Mouse (Mus musculus): ENCODE data around the gene Zfp42. TPM values are rescaled to one million over a fixed set of nuclear protein-coding genes. Genes with fewer than 3 reads are reported as not detected.
"Not testable (repeated sequence)": the region's sequence is repeated elsewhere in the genome, so short reads cannot be mapped to it uniquely, and the experiment has no call there.

Gene Zfp42
- not detected in 2 replicates for polyA plus RNA-seq (2014; fragmentation: Nextera tagmentation; extraction: Ambion mirVana)

GRCm38 (mm10) chr8:43306896-43307295 is at the start of gene Zfp42:
Gene Zfp42 (minus strand): TSS chr8:43306980.
- Histone ChIP-seq H3K9me3 (ENCODE audit: control insufficient read depth, low read length) (no peaks in the 10 kb centered on the region), H3K36me3 (ENCODE audit: control insufficient read depth, insufficient read depth, low read length) (no peaks in the 10 kb centered on the region), H3K4me2 (ENCODE audit: low read depth) (no peak within 1 kb of the TSS), H3K9ac (ENCODE audit: low read length) (no peak within 1 kb of the TSS), H3K27ac (ENCODE audit: low read depth, low read length) (no peak within 1 kb of the TSS), H3K27me3 (ENCODE audit: control insufficient read depth, insufficient read depth, low read length) (no peaks in the 10 kb centered on the region), H3K4me3 (ENCODE audit: low read depth, low read length) (no peak within 1 kb of the TSS), H3K4me1 (ENCODE audit: control insufficient read depth, insufficient read depth, low read length) (no peaks in the 10 kb centered on the region)
- ATAC-seq (ENCODE audit: insufficient read depth, low FRiP score, low TSS enrichment) (no peak), DNase-seq (ENCODE audit: low spot score) (no peak)
- 32% methylated on average over 14 of the region's 14 CpGs for WGBS

- peak; percentile 65 for ATAC-seq (ENCODE audit: insufficient read depth, low FRiP score, low TSS enrichment)
- Histone ChIP-seq H3K36me3 (ENCODE audit: control insufficient read depth, insufficient read depth, low read length) (no peaks in the 10 kb centered on the region), H3K4me2 (ENCODE audit: low read depth) (no peak overlapping the region), H3K9me3 (ENCODE audit: control insufficient read depth, low read length) (no peaks in the 10 kb centered on the region), H3K27ac (ENCODE audit: low read depth, low read length) (no peak overlapping the region), H3K27me3 (ENCODE audit: control insufficient read depth, insufficient read depth, low read length) (no peaks in the 10 kb centered on the region), H3K9ac (ENCODE audit: low read length) (no peak overlapping the region), H3K4me1 (ENCODE audit: control insufficient read depth, insufficient read depth, low read length) (no peaks in the 10 kb centered on the region), H3K4me3 (ENCODE audit: low read depth, low read length) (no peak overlapping the region)
- DNase-seq (ENCODE audit: low spot score) = peak; percentile 19
- 57% methylated on average over 12 of the region's 12 CpGs for WGBS
Measured at GRCm38 (mm10) chr8:43356069-43356770, 49.4 kb upstream of the Zfp42 start.

GRCm38 (mm10) chr8:43352241-43352640 is 45.5 kb upstream of the Zfp42 start:
- H3K36me3 ChIP-seq (ENCODE audit: control insufficient read depth, insufficient read depth, low read length); H3K9ac ChIP-seq (ENCODE audit: low read length); H3K9me3 ChIP-seq (ENCODE audit: control insufficient read depth, low read length); H3K4me3 ChIP-seq (ENCODE audit: low read depth, low read length); H3K27me3 ChIP-seq (ENCODE audit: control insufficient read depth, insufficient read depth, low read length); DNase-seq (ENCODE audit: low spot score); H3K27ac ChIP-seq (ENCODE audit: low read depth, low read length); H3K4me2 ChIP-seq (ENCODE audit: low read depth); ATAC-seq (ENCODE audit: insufficient read depth, low FRiP score, low TSS enrichment); H3K4me1 ChIP-seq (ENCODE audit: control insufficient read depth, insufficient read depth, low read length): not testable (repeated sequence)

- H3K36me3 ChIP-seq (ENCODE audit: control insufficient read depth, insufficient read depth, low read length) = no peaks in the 10 kb centered on the region
- DNase-seq (ENCODE audit: low spot score) = no peak
- H3K27ac ChIP-seq (ENCODE audit: low read depth, low read length) = no peak overlapping the region
- no peak overlapping the region for H3K4me3 ChIP-seq (ENCODE audit: low read depth, low read length)
- H3K9me3 ChIP-seq (ENCODE audit: control insufficient read depth, low read length) = no peaks in the 10 kb centered on the region
- no peak overlapping the region for H3K4me2 ChIP-seq (ENCODE audit: low read depth)
- H3K27me3 ChIP-seq (ENCODE audit: control insufficient read depth, insufficient read depth, low read length) = no peaks in the 10 kb centered on the region
- ATAC-seq (ENCODE audit: insufficient read depth, low FRiP score, low TSS enrichment) = no peak
- H3K4me1 ChIP-seq (ENCODE audit: control insufficient read depth, insufficient read depth, low read length) = no peaks in the 10 kb centered on the region
- H3K9ac ChIP-seq (ENCODE audit: low read length) = no peak overlapping the region
- WGBS = 84% methylated on average over 5 of the region's 5 CpGs
Measured at GRCm38 (mm10) chr8:43338555-43338954, 31.8 kb upstream of the Zfp42 start.

- no peaks in the 10 kb centered on the region for H3K36me3 ChIP-seq (ENCODE audit: control insufficient read depth, insufficient read depth, low read length)
- 53% methylated on average over 4 of the region's 4 CpGs for WGBS
- no peak overlapping the region for H3K27ac ChIP-seq (ENCODE audit: low read depth, low read length)
- H3K9ac ChIP-seq (ENCODE audit: low read length) = no peak overlapping the region
- no peaks in the 10 kb centered on the region for H3K9me3 ChIP-seq (ENCODE audit: control insufficient read depth, low read length)
- no peaks in the 10 kb centered on the region for H3K27me3 ChIP-seq (ENCODE audit: control insufficient read depth, insufficient read depth, low read length)
- peak; percentile 37 for DNase-seq (ENCODE audit: low spot score)
- H3K4me1 ChIP-seq (ENCODE audit: control insufficient read depth, insufficient read depth, low read length) = no peaks in the 10 kb centered on the region
- H3K4me2 ChIP-seq (ENCODE audit: low read depth) = no peak overlapping the region
- ATAC-seq (ENCODE audit: insufficient read depth, low FRiP score, low TSS enrichment) = no peak
- no peak overlapping the region for H3K4me3 ChIP-seq (ENCODE audit: low read depth, low read length)
Measured at GRCm38 (mm10) chr8:43333465-43333864, 26.7 kb upstream of the Zfp42 start.

- H3K4me1 ChIP-seq (ENCODE audit: control insufficient read depth, insufficient read depth, low read length) = no peaks in the 10 kb centered on the region
- ATAC-seq (ENCODE audit: insufficient read depth, low FRiP score, low TSS enrichment) = no peak
- no peak for DNase-seq (ENCODE audit: low spot score)
- no peaks in the 10 kb centered on the region for H3K9me3 ChIP-seq (ENCODE audit: control insufficient read depth, low read length)
- 93% methylated on average over 7 of the region's 7 CpGs for WGBS
- H3K4me2 ChIP-seq (ENCODE audit: low read depth) = no peak overlapping the region
- no peak overlapping the region for H3K4me3 ChIP-seq (ENCODE audit: low read depth, low read length)
- no peaks in the 10 kb centered on the region for H3K27me3 ChIP-seq (ENCODE audit: control insufficient read depth, insufficient read depth, low read length)
- H3K36me3 ChIP-seq (ENCODE audit: control insufficient read depth, insufficient read depth, low read length) = no peaks in the 10 kb centered on the region
- no peak overlapping the region for H3K27ac ChIP-seq (ENCODE audit: low read depth, low read length)
- no peak overlapping the region for H3K9ac ChIP-seq (ENCODE audit: low read length)
Measured at GRCm38 (mm10) chr8:43331657-43332056, 24.9 kb upstream of the Zfp42 start.

- Histone ChIP-seq H3K9ac (ENCODE audit: low read length) (no peak overlapping the region), H3K36me3 (ENCODE audit: control insufficient read depth, insufficient read depth, low read length) (no peaks in the 10 kb centered on the region), H3K27ac (ENCODE audit: low read depth, low read length) (no peak overlapping the region), H3K9me3 (ENCODE audit: control insufficient read depth, low read length) (no peaks in the 10 kb centered on the region), H3K27me3 (ENCODE audit: control insufficient read depth, insufficient read depth, low read length) (no peaks in the 10 kb centered on the region), H3K4me2 (ENCODE audit: low read depth) (no peak overlapping the region), H3K4me1 (ENCODE audit: control insufficient read depth, insufficient read depth, low read length) (no peaks in the 10 kb centered on the region), H3K4me3 (ENCODE audit: low read depth, low read length) (no peak overlapping the region)
- ATAC-seq (ENCODE audit: insufficient read depth, low FRiP score, low TSS enrichment) (no peak), DNase-seq (ENCODE audit: low spot score) (no peak)
- WGBS = 96% methylated on average over 21 of the region's 21 CpGs
Measured at GRCm38 (mm10) chr8:43329913-43330705, 23.3 kb upstream of the Zfp42 start.

GRCm38 (mm10) chr8:43328666-43329065 is 21.9 kb upstream of the Zfp42 start:
- no peaks in the 10 kb centered on the region for H3K36me3 ChIP-seq (ENCODE audit: control insufficient read depth, insufficient read depth, low read length)
- H3K9ac ChIP-seq (ENCODE audit: low read length) = no peak overlapping the region
- no peaks in the 10 kb centered on the region for H3K9me3 ChIP-seq (ENCODE audit: control insufficient read depth, low read length)
- H3K27ac ChIP-seq (ENCODE audit: low read depth, low read length) = no peak overlapping the region
- no peak overlapping the region for H3K4me3 ChIP-seq (ENCODE audit: low read depth, low read length)
- no peaks in the 10 kb centered on the region for H3K27me3 ChIP-seq (ENCODE audit: control insufficient read depth, insufficient read depth, low read length)
- ATAC-seq (ENCODE audit: insufficient read depth, low FRiP score, low TSS enrichment) (no peak), DNase-seq (ENCODE audit: low spot score) (no peak)
- no peak overlapping the region for H3K4me2 ChIP-seq (ENCODE audit: low read depth)
- H3K4me1 ChIP-seq (ENCODE audit: control insufficient read depth, insufficient read depth, low read length) = no peaks in the 10 kb centered on the region
- WGBS = 83% methylated on average over 10 of the region's 10 CpGs

GRCm38 (mm10) chr8:43320771-43321170 is 14.0 kb upstream of the Zfp42 start:
- Histone ChIP-seq H3K27me3 (ENCODE audit: control insufficient read depth, insufficient read depth, low read length) (no peaks in the 10 kb centered on the region), H3K4me3 (ENCODE audit: low read depth, low read length) (no peak overlapping the region), H3K9me3 (ENCODE audit: control insufficient read depth, low read length) (no peaks in the 10 kb centered on the region), H3K27ac (ENCODE audit: low read depth, low read length) (no peak overlapping the region), H3K4me1 (ENCODE audit: control insufficient read depth, insufficient read depth, low read length) (no peaks in the 10 kb centered on the region), H3K4me2 (ENCODE audit: low read depth) (no peak overlapping the region), H3K9ac (ENCODE audit: low read length) (no peak overlapping the region), H3K36me3 (ENCODE audit: control insufficient read depth, insufficient read depth, low read length) (no peaks in the 10 kb centered on the region)
- ATAC-seq (ENCODE audit: insufficient read depth, low FRiP score, low TSS enrichment) (no peak), DNase-seq (ENCODE audit: low spot score) (no peak)
- WGBS = 79% methylated on average over 5 of the region's 5 CpGs

Data from neural tube, embryonic 11.5 days (tissue).